Mouse (Mus musculus): ENCODE measurements at regions not wholly inside any gene's neighbourhood (a gene's known extent, or its start where the extent isn't known, plus 50 kb on each side); places are given as distances from the start of the nearest gene placed in this dataset.
A peak's percentile ranks its signal among the peaks of the same experiment; 100 is the strongest.

- no peak for DNase-seq
Measured at GRCm38 (mm10) chr4:80442711-80443110, 391.2 kb upstream of the Tyrp1 start.

DNA sequence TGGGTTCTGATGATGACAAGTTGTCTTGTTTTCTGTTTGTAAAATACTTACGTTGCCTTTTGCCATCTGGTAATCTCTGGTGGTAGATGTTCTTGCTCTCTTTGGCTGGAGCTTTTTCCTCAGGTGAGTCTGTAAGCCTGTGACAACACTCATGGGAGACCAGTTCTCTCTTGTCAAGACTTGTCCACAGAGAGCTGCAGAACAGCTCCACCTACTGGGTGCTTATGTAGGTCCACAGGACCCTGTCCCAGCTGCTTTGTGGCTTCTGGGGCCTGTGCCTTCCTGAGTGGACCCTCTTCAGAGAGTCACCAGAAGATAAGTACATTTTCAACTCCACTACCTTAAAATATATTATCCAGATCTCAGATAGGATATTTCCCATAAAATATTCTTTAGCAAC is 370.3 kb upstream of the Tyrp1 start:
- DNase-seq = peak; percentile 1

GRCm38 (mm10) chr4:80475736-80476478 is 358.0 kb upstream of the Tyrp1 start:
- no peak for DNase-seq

- no peak for DNase-seq
Measured at GRCm38 (mm10) chr4:80515087-80515486, 318.8 kb upstream of the Tyrp1 start.

DNA sequence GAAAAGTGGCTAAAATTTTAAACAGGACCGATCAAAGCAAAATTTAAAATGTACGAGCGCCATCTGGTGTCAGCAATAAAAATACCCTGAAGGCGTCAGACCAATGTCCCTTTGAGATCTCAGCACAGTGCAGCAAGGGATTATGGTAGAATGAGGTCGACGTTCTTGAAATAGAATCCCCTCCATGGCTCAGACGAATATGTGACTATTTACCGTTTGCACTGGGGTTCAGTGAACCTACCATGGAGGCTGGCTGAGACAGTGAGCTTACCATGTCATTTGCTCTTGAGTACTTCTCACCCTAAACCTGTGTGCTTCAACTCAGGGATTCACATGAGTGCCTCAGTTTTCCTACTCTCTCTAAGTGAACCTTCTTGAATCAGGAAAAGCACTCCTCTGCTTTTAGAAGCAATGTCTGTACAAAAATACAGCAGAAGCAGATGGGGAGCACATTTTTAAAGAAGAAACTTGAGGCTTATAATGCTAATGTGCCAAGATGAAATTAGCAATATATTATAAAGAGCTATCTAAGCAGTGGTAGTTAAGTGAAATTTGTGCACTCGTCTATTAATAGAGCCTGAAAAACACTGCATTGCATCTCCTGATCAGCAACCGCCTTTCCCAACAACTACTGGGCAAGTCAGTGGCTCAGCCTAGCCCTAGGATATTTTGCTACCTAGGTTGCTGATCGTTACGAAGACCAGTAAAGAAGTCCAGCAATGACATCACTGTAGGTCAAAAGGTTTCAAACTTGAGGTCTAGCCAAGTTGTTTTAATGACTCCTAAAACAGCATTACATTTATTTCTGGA is 316.2 kb upstream of the Tyrp1 start:
- peak; percentile 53 for DNase-seq

DNA sequence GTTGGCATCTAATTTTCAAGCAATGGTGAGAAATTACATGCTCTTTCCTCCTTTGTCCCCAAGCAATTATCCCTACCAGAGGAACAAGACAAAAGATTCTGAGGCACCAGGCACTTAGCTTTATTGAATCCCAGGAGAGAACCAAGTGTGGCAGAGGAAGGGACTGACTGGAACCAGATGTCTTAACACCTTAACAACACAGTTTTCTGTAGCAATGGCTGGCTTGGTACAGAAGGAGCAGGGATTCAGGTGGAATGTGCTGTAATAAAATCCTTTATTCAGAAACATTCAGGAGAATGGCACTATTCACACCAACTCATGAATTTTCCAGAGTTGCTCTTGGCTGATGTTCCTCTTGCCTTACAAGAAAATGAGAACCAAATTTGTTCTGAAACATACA is 315.3 kb upstream of the Tyrp1 start:
- DNase-seq = no peak

- DNase-seq = no peak
Measured at GRCm38 (mm10) chr4:80539854-80540253, 294.1 kb upstream of the Tyrp1 start.

GRCm38 (mm10) chr4:80545086-80545485 is 288.8 kb upstream of the Tyrp1 start:
- no peak for DNase-seq

GRCm38 (mm10) chr4:80589438-80589837 is 244.5 kb upstream of the Tyrp1 start:
- DNase-seq = no peak

DNA sequence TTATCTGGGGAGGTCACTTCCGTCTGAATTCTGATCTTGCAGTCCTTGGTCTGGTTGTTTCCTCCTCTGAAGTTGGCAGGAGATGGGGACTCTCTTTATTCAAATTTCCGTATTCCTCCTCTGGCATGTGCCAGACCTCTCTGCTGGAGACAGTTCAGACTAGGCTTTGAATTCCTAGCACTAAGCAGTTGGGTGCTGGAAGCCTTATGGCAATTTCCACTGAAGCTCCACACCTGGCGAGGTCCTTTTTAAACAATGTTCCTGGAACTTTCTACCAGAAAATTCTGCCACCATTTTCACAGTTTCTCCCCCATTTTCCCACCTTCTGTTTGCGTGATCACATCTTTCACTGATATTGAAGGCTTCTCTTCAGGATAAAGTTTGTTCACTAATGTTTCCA is 205.7 kb upstream of the Tyrp1 start:
- no peak for DNase-seq

DNA sequence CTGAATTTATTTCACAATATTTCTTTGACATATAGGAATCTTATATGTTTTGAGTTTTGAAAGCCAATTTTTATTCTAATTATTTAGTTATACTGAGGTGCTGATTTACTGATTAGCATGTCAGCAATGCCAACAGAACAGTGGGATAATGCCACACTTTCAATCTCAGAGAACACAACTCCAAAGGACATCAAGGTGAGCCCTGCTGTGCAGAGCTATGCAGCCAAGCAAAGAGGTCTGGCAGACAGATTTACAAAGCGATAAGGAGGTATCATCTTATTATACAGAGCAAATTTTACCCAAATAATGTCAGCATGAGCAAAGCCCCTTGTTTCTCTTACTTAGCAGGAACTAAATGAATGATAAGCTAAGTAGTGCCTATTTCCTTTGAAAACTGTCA is 204.7 kb upstream of the Tyrp1 start:
- no peak for DNase-seq

- no peak for DNase-seq
Measured at GRCm38 (mm10) chr4:80630260-80630659, 203.7 kb upstream of the Tyrp1 start.

DNA sequence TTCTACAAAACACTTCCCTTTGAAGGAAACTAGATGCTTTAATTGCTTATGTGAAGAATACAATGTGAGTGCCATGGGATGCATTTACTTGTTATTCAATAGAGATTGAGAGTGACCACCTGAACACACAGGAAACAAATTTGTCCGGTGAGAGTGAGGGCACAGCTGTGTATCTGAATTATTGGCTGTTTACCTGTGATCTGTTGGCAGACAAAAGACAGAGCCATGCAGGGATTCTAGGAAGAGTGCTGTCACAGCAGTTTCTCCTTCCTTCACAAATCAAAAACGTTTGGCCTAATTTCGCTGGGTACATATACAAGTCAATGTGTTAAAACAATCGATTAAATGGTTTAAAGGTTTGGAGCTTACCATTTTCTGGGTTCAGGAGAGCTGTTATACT is 202.9 kb upstream of the Tyrp1 start:
- DNase-seq = no peak

DNA sequence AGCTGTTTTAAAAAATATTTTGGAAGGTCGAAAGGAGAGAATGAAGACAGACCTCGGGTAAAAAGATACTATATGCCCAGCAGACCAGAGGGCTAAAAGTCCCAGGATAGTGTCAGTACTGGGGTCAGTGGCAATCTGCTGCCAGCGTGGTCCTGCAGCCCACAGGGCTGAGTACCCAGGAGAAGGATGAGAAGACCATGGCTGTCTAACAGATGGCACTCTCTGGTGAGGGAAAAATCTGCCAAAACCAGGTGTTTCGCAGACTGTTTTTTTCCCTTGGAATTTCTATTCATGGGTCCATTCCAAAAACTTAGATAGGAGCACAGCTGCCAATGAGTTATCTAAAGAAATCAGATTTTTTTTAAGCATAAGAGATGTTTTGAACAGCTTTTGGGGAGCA is 202.5 kb upstream of the Tyrp1 start:
- no peak for DNase-seq

DNA sequence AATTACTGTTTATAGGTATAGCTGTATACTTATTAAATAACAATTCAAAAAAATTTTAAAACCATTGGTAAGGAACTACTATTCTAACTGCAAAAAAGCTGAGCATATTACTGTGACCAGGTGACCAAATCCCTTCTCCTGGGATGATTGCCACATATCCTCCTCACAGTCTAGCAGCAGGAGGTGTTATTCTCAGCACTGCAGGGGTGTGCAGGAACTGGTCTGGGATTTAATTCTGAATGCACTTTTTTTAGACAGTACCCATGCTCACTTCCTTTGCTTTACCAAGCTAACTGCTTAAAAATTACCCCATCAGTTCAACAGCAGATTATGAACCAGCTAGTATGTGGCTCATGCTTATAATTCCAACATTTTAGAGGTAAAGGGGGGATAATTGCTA is 195.5 kb upstream of the Tyrp1 start:
- no peak for DNase-seq
